Mouse (Mus musculus) bone marrow macrophage, adult 2 months (primary cell): ENCODE measurements around the gene Tox2.

Experiments
- CTCF ChIP-seq: IDR thresholded peaks from 2 replicates; pipeline ENCODE4 v1.5.1; 2012; ENCODE audit warnings: low read depth, mild to moderate bottlenecking, low read length, moderate library complexity
- POLR2A ChIP-seq: IDR thresholded peaks from 2 replicates; pipeline ENCODE4 v1.6.1; 2012; ENCODE audit warnings: mild to moderate bottlenecking, low read depth, low read length, borderline replicate concordance

DNA sequence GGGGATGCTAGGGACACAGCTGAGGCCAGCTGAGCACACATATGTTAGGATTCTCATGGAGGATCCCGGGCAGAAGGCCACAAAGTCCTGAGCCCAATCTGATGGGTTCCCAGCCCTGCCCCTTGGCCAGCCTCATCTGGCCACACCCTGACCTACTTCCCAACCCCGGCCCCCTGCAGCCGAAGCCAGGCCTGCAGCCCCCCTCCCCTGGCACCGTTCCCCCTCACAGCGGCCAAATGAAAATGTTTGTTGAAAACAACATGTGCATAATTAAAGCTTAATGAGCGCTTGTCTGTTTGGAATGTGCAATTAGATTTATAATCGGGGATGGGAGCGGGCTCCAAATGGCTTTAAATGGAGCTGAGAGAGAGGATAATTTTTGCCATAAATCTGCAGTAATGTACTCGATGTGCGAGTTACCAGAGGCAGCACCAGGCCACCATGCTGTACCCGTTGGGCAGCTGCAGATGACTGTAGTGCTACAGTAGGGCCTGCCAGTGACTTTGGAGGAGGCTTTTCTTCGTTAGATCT, 35.1 kb downstream of the Tox2 start:
- no peak for TF ChIP-seq CTCF
- TF ChIP-seq POLR2A, result no peak
